Mouse (Mus musculus) urinary bladder, postnatal 10 days (tissue): ENCODE measurements around the gene Olfr155.

Experiments
- DNase-seq: peaks from one replicate; pipeline ENCODE4 v3.0.0; 2022; ENCODE audit warnings: low spot score

The Olfr155 gene

GRCm38 (mm10) chr4:43851265-43851664, at the start of gene Olfr155:
Gene Olfr155, plus strand, starts transcription at chr4:43851565.
- no peak for DNase-seq

GRCm38 (mm10) chr4:43822896-43823550, 28.3 kb upstream of the Olfr155 start:
- no peak for DNase-seq

- DNase-seq, result no peak
Observed at GRCm38 (mm10) chr4:43823845-43824337, 27.5 kb upstream of the Olfr155 start, which contains the start of gene Olfr156. Gene Olfr156, minus strand, starts transcription at chr4:43823895.

- no peak for DNase-seq
Observed at GRCm38 (mm10) chr4:43828806-43829205, 22.6 kb upstream of the Olfr155 start.

- no peak for DNase-seq
Observed at GRCm38 (mm10) chr4:43832031-43832430, 19.3 kb upstream of the Olfr155 start.

GRCm38 (mm10) chr4:43833752-43834151, 17.6 kb upstream of the Olfr155 start:
- no peak for DNase-seq

- DNase-seq, result no peak
Observed at GRCm38 (mm10) chr4:43834749-43835148, 16.6 kb upstream of the Olfr155 start.

- no peak for DNase-seq
Observed at GRCm38 (mm10) chr4:43838326-43838725, 13.0 kb upstream of the Olfr155 start.

GRCm38 (mm10) chr4:43840101-43840500, 11.3 kb upstream of the Olfr155 start, which contains the start of gene Olfr157:
Gene Olfr157, minus strand, starts transcription at chr4:43840201.
- no peak for DNase-seq

- DNase-seq, result no peak
Observed at GRCm38 (mm10) chr4:43854101-43854500, 2.7 kb downstream of the Olfr155 start.

- no peak for DNase-seq
Observed at GRCm38 (mm10) chr4:43859886-43860285, 8.5 kb downstream of the Olfr155 start.

- peak; percentile 18 for DNase-seq
Observed at GRCm38 (mm10) chr4:43860744-43861519, 9.6 kb downstream of the Olfr155 start.

GRCm38 (mm10) chr4:43863298-43863697, 11.9 kb downstream of the Olfr155 start:
- DNase-seq, result no peak

- DNase-seq, result no peak
Observed at GRCm38 (mm10) chr4:43869821-43870220, 18.5 kb downstream of the Olfr155 start.

GRCm38 (mm10) chr4:43874501-43874900, 23.1 kb downstream of the Olfr155 start:
- no peak for DNase-seq

- peak; percentile 54 for DNase-seq
Observed at GRCm38 (mm10) chr4:43875160-43875918, 24.0 kb downstream of the Olfr155 start, which contains the start of gene Reck. Gene Reck, plus strand, starts transcription at chr4:43875530.

GRCm38 (mm10) chr4:43875919-43876411, 24.6 kb downstream of the Olfr155 start:
- no peak for DNase-seq

- DNase-seq, result no peak
Observed at GRCm38 (mm10) chr4:43877230-43877629, 25.9 kb downstream of the Olfr155 start.

- DNase-seq, result no peak
Observed at GRCm38 (mm10) chr4:43878121-43878776, 26.9 kb downstream of the Olfr155 start.

- no peak for DNase-seq
Observed at GRCm38 (mm10) chr4:43879566-43879965, 28.2 kb downstream of the Olfr155 start.

GRCm38 (mm10) chr4:43884196-43884595, 32.8 kb downstream of the Olfr155 start:
- DNase-seq, result no peak

- no peak for DNase-seq
Observed at GRCm38 (mm10) chr4:43891247-43891646, 39.9 kb downstream of the Olfr155 start.
